Mouse (Mus musculus) cerebellum, adult 11-12 months (tissue): ENCODE data around the gene Mpv17l2.

Source experiments
- DNase-seq: peaks from one replicate; pipeline ENCODE4 v3.0.0; 2022

Mpv17l2 gene

DNA sequence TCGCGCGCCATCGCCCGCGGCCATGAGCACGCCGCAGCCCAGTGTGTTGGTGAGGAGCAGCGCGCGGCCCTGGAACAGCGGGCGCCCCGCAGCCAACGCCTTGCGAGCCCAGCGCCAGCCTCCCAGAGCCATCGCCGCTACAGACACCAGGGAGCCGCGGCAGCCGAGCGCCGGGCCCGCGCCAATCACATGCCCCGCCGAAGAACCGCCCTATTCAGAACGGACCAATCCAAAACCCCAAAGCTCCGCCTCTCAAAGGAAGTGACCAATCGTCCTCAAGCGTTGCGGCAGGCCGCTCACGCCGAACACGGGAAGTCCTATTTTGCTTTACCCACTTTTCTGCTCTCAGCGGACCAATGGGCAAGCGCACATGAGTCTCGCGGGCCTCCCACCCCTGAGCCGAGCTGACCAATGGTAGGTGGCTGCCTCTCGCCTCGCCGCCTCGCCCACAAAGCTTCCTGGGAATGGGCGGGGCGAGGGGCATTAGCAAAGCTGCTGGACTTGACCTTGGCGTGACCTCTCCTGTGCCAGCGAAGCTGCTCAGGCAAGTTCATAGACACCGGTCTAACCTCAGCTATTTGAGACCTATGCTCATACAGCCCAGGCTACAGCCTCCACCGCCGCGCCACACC, at the start of gene Mpv17l2:
TSS of gene Mpv17l2 (minus strand) at position 172 of the 632 bp plus-strand sequence.
- peak; percentile 98 for DNase-seq

GRCm38 (mm10) chr8:70808955-70809701, 48.4 kb upstream of the Mpv17l2 start:
- no peak for DNase-seq

DNA sequence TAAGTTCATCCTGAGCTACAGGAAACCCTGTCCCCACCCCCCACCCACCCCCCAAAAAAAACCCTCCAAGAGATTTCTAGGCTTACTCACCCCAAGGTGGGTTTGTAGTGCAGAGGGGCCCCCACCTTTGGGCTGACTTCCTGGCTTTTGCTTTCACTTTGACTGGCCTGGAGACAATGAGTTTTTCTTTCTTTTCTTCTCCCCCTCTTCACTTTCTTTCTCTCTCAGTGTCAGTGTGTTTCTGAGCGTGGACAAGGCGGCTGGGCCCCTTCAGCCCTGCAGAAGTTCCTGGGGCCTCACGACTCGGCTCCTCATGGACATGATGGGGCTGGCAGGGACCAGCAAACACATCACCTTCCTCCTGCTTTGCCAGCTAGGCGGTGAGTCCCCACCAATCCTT, 47.5 kb upstream of the Mpv17l2 start, which contains the start of gene Il12rb1:
TSS of gene Il12rb1 (plus strand) at position 211 of the 400 bp plus-strand sequence.
- no peak for DNase-seq

GRCm38 (mm10) chr8:70807304-70807703, 46.6 kb upstream of the Mpv17l2 start:
- peak; percentile 31 for DNase-seq

- DNase-seq, result no peak
These were observed 45.8 kb upstream of the Mpv17l2 start for GRCm38 (mm10) chr8:70806541-70806940.

- DNase-seq, result no peak
These were observed 43.9 kb upstream of the Mpv17l2 start, which contains the start of gene Mast3 for GRCm38 (mm10) chr8:70804481-70805206. Mast3 (minus strand) TSS chr8:70805054.

GRCm38 (mm10) chr8:70803761-70804480, 43.2 kb upstream of the Mpv17l2 start:
- DNase-seq, result no peak

DNA sequence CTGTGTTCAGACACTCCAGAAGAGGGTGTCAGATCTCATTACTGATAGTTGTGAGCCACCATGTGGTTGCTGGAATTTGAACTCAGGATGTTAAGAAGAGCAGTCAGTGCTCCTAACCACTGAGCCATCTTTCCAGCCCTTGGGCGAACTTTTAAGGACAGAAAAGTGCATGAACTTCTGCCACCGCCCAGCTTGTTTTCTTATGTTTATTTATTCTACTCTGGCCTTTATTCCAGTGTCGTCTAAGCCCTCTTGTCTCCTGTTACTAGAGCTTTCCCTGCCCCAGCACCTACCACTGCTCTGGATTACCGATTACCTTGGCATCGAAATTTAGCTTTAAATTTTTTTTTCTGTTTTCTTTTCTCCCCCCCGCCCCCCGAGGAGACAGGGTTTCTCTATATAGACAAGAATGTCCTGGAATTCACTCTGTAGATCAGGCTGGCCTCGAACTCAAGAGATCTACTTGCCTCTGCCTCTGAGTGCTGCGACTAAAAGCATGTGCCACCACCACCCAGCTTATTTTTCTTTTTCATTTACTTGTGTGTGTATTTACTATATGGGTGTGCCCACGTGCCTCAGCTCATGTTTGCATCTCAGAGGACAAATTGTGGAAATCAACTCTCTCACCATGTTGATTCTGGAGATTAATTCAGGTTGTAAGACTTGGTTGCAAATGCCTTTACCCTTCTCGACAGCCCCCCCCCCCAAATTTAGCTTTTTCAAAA, 42.2 kb upstream of the Mpv17l2 start:
- DNase-seq, result no peak

GRCm38 (mm10) chr8:70801830-70802229, 41.1 kb upstream of the Mpv17l2 start:
- DNase-seq, result no peak

DNA sequence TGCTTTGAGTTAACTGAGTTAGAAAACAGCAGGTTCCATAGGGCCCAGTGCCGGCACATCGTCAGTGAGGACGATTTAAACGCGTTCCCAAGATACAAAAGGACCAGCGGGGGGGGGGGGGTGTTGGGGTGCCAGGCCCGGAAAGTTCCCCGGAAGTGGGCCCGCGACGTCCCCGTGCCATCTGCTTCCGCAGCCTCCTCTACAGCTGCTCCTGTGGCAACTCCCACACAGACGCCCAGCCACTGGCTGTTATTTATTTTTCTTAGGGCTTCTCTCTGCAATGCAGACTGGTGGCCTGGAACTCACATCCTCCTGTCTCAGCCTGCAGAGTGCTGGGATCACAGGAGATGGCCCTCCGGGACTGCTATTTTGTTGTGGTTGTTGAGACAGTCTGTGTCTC, 40.4 kb upstream of the Mpv17l2 start:
- DNase-seq, result no peak

GRCm38 (mm10) chr8:70800648-70801047, 39.9 kb upstream of the Mpv17l2 start:
- no peak for DNase-seq

GRCm38 (mm10) chr8:70798281-70798680, 37.5 kb upstream of the Mpv17l2 start:
- no peak for DNase-seq

- DNase-seq, result peak; percentile 90
These were observed 36.6 kb upstream of the Mpv17l2 start for GRCm38 (mm10) chr8:70797081-70798070.

DNA sequence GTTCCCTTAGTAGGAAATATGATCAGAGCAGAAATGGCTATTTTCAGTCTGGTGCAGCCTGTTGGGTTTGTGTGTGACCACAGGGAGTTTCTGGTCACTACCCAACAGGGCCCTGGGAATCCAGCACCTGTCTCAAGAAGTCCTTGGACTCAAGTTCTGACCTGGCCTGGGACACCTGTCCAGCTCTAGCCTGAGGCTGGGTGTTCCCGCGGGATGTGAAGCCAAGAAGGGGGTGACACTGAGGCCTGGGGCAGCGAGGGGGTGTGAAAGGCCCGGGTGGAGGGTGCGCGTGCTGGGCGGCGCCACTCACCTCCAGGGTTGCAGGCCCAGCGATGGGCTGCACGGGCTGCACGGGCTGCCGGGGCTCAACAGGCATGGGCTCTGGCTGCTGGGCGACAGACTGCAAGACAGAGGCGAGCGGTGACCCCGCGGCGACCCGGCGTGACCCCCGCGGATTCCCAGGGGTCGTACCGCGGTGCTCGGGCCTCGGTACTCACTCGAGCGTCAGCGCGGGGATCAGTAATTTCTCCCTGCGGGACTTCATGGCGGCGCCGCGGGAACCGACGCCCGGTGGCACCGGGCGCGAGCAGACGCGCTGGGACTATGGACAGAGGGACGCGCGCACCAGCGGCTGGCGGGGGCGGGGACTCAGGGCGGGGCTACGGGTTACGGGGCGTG, 35.8 kb upstream of the Mpv17l2 start:
- DNase-seq, result no peak

GRCm38 (mm10) chr8:70795370-70795769, 34.6 kb upstream of the Mpv17l2 start:
- DNase-seq, result no peak

DNA sequence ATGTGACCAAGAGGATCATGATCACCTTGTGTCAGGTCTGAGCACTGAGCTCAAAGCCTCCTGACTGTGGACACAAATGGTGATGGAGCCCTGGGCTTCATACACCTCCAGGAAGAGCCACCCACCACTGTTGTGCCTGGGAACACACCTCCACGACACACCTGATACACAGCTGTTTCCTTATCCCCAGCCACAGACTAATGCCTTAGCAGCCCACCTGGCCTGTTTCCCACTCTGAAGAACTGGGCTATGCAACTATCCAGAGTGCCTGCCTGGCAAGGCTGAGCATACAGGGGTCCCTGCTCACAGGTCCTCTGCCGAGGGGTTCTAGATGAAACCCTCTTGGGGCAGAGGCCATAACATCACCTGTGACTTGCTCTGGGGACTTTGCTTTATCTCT, 33.5 kb upstream of the Mpv17l2 start:
- peak; percentile 54 for DNase-seq

DNA sequence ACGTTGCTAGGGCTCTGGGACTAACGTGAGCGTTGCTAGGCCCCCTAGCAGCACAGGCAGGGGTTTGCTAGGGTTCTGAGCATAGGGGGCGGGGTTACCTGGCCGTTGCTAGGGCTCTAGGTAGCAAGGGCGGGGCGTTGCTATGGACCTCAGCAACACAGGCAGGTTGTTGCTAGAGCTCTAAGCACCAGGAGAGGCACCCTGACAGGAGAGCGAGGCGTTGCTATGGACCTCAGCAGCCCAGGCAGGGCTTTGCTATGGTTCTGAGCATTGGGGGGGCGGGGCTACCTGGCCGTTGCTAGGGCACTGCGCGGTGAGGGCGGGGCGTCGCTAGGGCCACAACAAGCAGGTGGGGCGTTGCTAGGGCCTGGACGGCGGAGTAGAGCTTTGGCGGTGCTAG, 32.0 kb upstream of the Mpv17l2 start:
- DNase-seq, result peak; percentile 84

- peak; percentile 89 for DNase-seq
These were observed 31.4 kb upstream of the Mpv17l2 start for GRCm38 (mm10) chr8:70791975-70792691.

DNA sequence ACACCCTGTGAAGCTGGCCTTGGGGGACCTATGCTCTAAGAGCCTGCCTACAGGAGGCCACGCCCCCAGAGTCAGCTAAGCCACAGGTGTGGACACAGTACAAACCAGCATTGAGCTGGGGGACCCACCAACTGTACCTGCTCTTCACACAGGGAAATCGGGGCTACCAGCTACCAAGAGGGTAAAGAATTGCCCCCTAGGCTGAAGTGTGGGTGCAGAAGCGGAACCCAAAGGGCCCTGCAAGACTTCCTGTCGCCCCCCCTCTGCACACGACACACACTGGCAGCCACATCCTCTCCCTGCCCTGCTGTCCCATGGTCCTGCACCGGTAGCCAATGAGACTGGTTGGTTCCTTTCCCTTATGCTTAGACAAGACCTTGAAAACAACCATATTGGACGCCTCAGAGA, 30.6 kb upstream of the Mpv17l2 start:
- DNase-seq, result peak; percentile 54

- peak; percentile 55 for DNase-seq
These were observed 30.1 kb upstream of the Mpv17l2 start for GRCm38 (mm10) chr8:70790846-70791245.
